Mouse (Mus musculus) CH12.LX (cell line): Measurements from ENCODE around the gene Igfbp2. TPM values are rescaled to one million over a fixed set of nuclear protein-coding genes. Genes with fewer than 3 reads are reported as not detected.

Experiments used
- DNase-seq: peaks from one replicate; pipeline ENCODE4 v3.0.0-alpha.2; 2013; ENCODE audit errors: extremely low read depth
- H3K27ac ChIP-seq: 2 replicates; pipeline ENCODE4 v1.5.1; 2012; ENCODE audit warnings: low read depth, mild to moderate bottlenecking, control low read depth, moderate library complexity; ENCODE audit not compliant: insufficient read depth
- H3K27me3 ChIP-seq: replicated peaks from 2 replicates; pipeline ENCODE3; 2012; ENCODE audit warnings: inconsistent platforms
- H3K36me3 ChIP-seq, 2 experiments: replicated peaks in 1 of 2; 2 replicates each; pipeline versions ENCODE3 to v1.6.1; 2012; ENCODE audit warnings: inconsistent platforms in 1 of 2, low read length in 1 of 2, mild to moderate bottlenecking in 1 of 2, mixed read lengths in 1 of 2, moderate library complexity in 1 of 2; ENCODE audit not compliant: control insufficient read depth in 1 of 2, insufficient read depth in 1 of 2
- H3K4me1 ChIP-seq, 2 experiments: 2 replicates each; pipeline ENCODE4 v1.6.1; 2012; ENCODE audit warnings: inconsistent platforms in 1 of 2, moderate library complexity in 1 of 2; ENCODE audit not compliant: insufficient read depth in 2 of 2, control insufficient read depth in 1 of 2
- H3K4me2 ChIP-seq: 2 replicates; pipeline ENCODE4 v1.6.1; 2012; ENCODE audit warnings: low read depth, mild to moderate bottlenecking, control low read depth; ENCODE audit not compliant: poor library complexity, insufficient read depth, severe bottlenecking
- H3K4me3 ChIP-seq, 3 experiments: fragments of 150-350 bp in 1 of 3; sonication (generic) in 1 of 3; replicated peaks in 1 of 3; 2 replicates each; pipeline versions ENCODE3 to v1.5.1; 2011 to 2012; ENCODE audit warnings: low read depth in 2 of 3, low read length in 2 of 3, mild to moderate bottlenecking in 2 of 3, moderate library complexity in 2 of 3, control low read depth in 1 of 3, improper control_type of control experiment in 1 of 3, inconsistent platforms in 1 of 3, mixed read lengths in 1 of 3; ENCODE audit not compliant: poor library complexity in 1 of 3
- H3K79me2 ChIP-seq: replicated peaks from 2 replicates; pipeline ENCODE4 v1.6.1; 2012; ENCODE audit warnings: mild to moderate bottlenecking, moderate library complexity; ENCODE audit not compliant: control insufficient read depth, poor library complexity, insufficient read depth, severe bottlenecking; ENCODE audit errors: extremely low read depth
- H3K9ac ChIP-seq: 2 replicates; pipeline ENCODE4 v1.6.1; 2012; ENCODE audit warnings: low read depth, mild to moderate bottlenecking, control low read depth, moderate library complexity; ENCODE audit not compliant: insufficient read depth
- H3K9me3 ChIP-seq: replicated peaks from 2 replicates; pipeline ENCODE3; 2012; ENCODE audit warnings: low read length, inconsistent platforms, mixed read lengths
- BHLHE40 ChIP-seq: IDR thresholded peaks from 2 replicates; pipeline ENCODE4 v1.6.1; 2011; ENCODE audit warnings: mild to moderate bottlenecking, low read depth, low read length, improper control_type of control experiment
- CHD1 ChIP-seq: IDR thresholded peaks from 2 replicates; pipeline ENCODE4 v1.6.1; 2012; ENCODE audit warnings: low read depth, low read length, improper control_type of control experiment, inconsistent platforms
- CTCF ChIP-seq, 2 experiments: IDR thresholded peaks in 1 of 2; conservative IDR thresholded peaks in 1 of 2; 2 replicates each; pipeline ENCODE4 v1.5.1; 2011 to 2012; ENCODE audit warnings: low read depth in 2 of 2, low read length in 2 of 2, improper control_type of control experiment in 1 of 2, inconsistent platforms in 1 of 2, mild to moderate bottlenecking in 1 of 2, moderate library complexity in 1 of 2
- E2F4 ChIP-seq: IDR thresholded peaks from 2 replicates; pipeline ENCODE4 v1.6.1; 2011; ENCODE audit warnings: low read depth, low read length, improper control_type of control experiment; ENCODE audit not compliant: insufficient replicate concordance
- ELF1 ChIP-seq: IDR thresholded peaks from 2 replicates; pipeline ENCODE4 v1.6.1; 2014; ENCODE audit warnings: low read depth, mild to moderate bottlenecking, inconsistent platforms, low read length, improper control_type of control experiment
- EP300 ChIP-seq: IDR thresholded peaks from 2 replicates; pipeline ENCODE4 v1.6.1; 2011; ENCODE audit warnings: low read length, improper control_type of control experiment
- GABPA ChIP-seq: IDR thresholded peaks from 2 replicates; pipeline ENCODE4 v1.6.1; 2012; ENCODE audit warnings: low read depth, low read length, improper control_type of control experiment, inconsistent platforms; ENCODE audit not compliant: insufficient replicate concordance
- IRF4 ChIP-seq: IDR thresholded peaks from 2 replicates; pipeline ENCODE4 v1.6.1; 2014; ENCODE audit warnings: low read depth, mild to moderate bottlenecking, inconsistent platforms, low read length, improper control_type of control experiment
- JUN ChIP-seq: IDR thresholded peaks from 2 replicates; pipeline ENCODE4 v1.6.1; 2011; ENCODE audit warnings: low read depth, mild to moderate bottlenecking, low read length, improper control_type of control experiment, moderate library complexity; ENCODE audit not compliant: insufficient read depth
- JUND ChIP-seq: conservative IDR thresholded peaks from 2 replicates; pipeline ENCODE4 v1.6.1; 2011; ENCODE audit warnings: low read depth, low read length, improper control_type of control experiment
- MAFK ChIP-seq: IDR thresholded peaks from 2 replicates; pipeline ENCODE4 v1.6.1; 2011; ENCODE audit warnings: low read length, improper control_type of control experiment; ENCODE audit not compliant: insufficient replicate concordance
- MAX ChIP-seq: IDR thresholded peaks from 2 replicates; pipeline ENCODE4 v1.6.1; 2011; ENCODE audit warnings: low read length, improper control_type of control experiment
- MAZ ChIP-seq: IDR thresholded peaks from 2 replicates; pipeline ENCODE4 v1.6.1; 2012; ENCODE audit warnings: low read depth, mild to moderate bottlenecking, inconsistent platforms, low read length, improper control_type of control experiment, moderate library complexity
- MEF2A ChIP-seq: IDR thresholded peaks from 2 replicates; pipeline ENCODE4 v1.6.1; 2014; ENCODE audit warnings: low read depth, mild to moderate bottlenecking, inconsistent platforms, low read length, improper control_type of control experiment, borderline replicate concordance
- MXI1 ChIP-seq: IDR thresholded peaks from 2 replicates; pipeline ENCODE4 v1.6.1; 2011; ENCODE audit warnings: mild to moderate bottlenecking, low read depth, low read length, improper control_type of control experiment
- MYC ChIP-seq: IDR thresholded peaks from 2 replicates; pipeline ENCODE4 v1.6.1; 2011; ENCODE audit warnings: low read depth, mild to moderate bottlenecking, improper control_type of control experiment, low read length
- NELFE ChIP-seq: IDR thresholded peaks from 2 replicates; pipeline ENCODE4 v1.6.1; 2011; ENCODE audit warnings: low read depth, low read length, improper control_type of control experiment
- NRF1 ChIP-seq: IDR thresholded peaks from 2 replicates; pipeline ENCODE4 v1.6.1; 2014; ENCODE audit warnings: low read depth, mild to moderate bottlenecking, inconsistent platforms, low read length, improper control_type of control experiment, moderate library complexity
- POLR2A ChIP-seq: IDR thresholded peaks from 2 replicates; pipeline ENCODE4 v1.6.1; 2011; ENCODE audit warnings: low read depth, mild to moderate bottlenecking, improper control_type of control experiment, low read length
- RAD21 ChIP-seq: IDR thresholded peaks from 2 replicates; pipeline ENCODE4 v1.6.1; 2011; ENCODE audit warnings: low read depth, mild to moderate bottlenecking, low read length, improper control_type of control experiment, moderate library complexity
- RCOR1 ChIP-seq: conservative IDR thresholded peaks from 2 replicates; pipeline ENCODE4 v1.6.1; 2012; ENCODE audit warnings: low read depth, mild to moderate bottlenecking, inconsistent platforms, low read length, improper control_type of control experiment
- SIN3A ChIP-seq: IDR thresholded peaks from 2 replicates; pipeline ENCODE4 v1.6.1; 2012; ENCODE audit warnings: low read length, improper control_type of control experiment, inconsistent platforms
- TBP ChIP-seq: conservative IDR thresholded peaks from 2 replicates; pipeline ENCODE4 v1.6.1; 2011; ENCODE audit warnings: low read depth, low read length, improper control_type of control experiment
- UBTF ChIP-seq: IDR thresholded peaks from 2 replicates; pipeline ENCODE4 v1.6.1; 2012; ENCODE audit warnings: low read depth, mild to moderate bottlenecking, inconsistent platforms, low read length, improper control_type of control experiment, moderate library complexity
- USF2 ChIP-seq: conservative IDR thresholded peaks from 2 replicates; pipeline ENCODE4 v1.6.1; 2011; ENCODE audit warnings: low read depth, low read length, improper control_type of control experiment
- ZKSCAN1 ChIP-seq: IDR thresholded peaks from 2 replicates; pipeline ENCODE4 v1.6.1; 2012; ENCODE audit warnings: low read depth, inconsistent platforms, low read length, improper control_type of control experiment, borderline replicate concordance
- ZMIZ1 ChIP-seq: IDR thresholded peaks from 2 replicates; pipeline ENCODE4 v1.6.1; 2012; ENCODE audit warnings: low read depth, mild to moderate bottlenecking, inconsistent platforms, low read length, improper control_type of control experiment
- dilution Hi-C: fragments of 300-500 bp; cut with MboI; formaldehyde crosslinking; loops from 2 replicates; pipeline ENCODE4 v1.14.3; 2020; ENCODE audit warnings: low sequenced_read_pairs; ENCODE audit not compliant: extremely low pct_unique_long_range_greater_than_20kb, extremely low pct_ligation_motif_present
- in situ Hi-C: fragments of 300-500 bp; cut with MboI; formaldehyde crosslinking; loops from 3 replicates; pipeline ENCODE4 v1.14.3; 2019; ENCODE audit warnings: low sequenced_read_pairs, low pct_ligation_motif_present, low pct_unique_long_range_greater_than_20kb, mixed read lengths
- polyA plus RNA-seq: library from polyadenylated mRNA; unstranded; fragments of >175 nt; gene quantifications from 2 replicates; pipeline ENCODE4 v1.2.1, GENCODE M21; 2012; ENCODE audit warnings: low read depth; ENCODE audit not compliant: insufficient read length
- total RNA-seq, 2 experiments: library from RNA; depleted of rRNA; stranded (reverse); fragments of 300-350 nt in 1 of 2; fragments of >200 nt in 1 of 2; gene quantifications; 2 replicates each; pipeline ENCODE4 v1.2.3; 2012 to 2014

Gene Igfbp2
- total and polyA plus RNA-seq, 3 experiments: 294 to 662 (median 350) TPM

- H3K4me2 ChIP-seq: peak overlapping the region; percentile 92
- peak overlapping the region; percentile 92 for H3K9ac ChIP-seq
- H3K27me3 ChIP-seq: peaks cover 9% of the 10 kb centered on the region
- H3K27ac ChIP-seq: peak overlapping the region; percentile 81; the same call in 1 of the 2 replicates
- peak overlapping the region; percentile 75 to 98 (median 77) for H3K4me3 ChIP-seq
- H3K9me3 ChIP-seq: peaks cover 5% of the 10 kb centered on the region
- no peak for DNase-seq
- peaks cover 33% of the 10 kb centered on the region for H3K79me2 ChIP-seq
- dilution Hi-C loops: no loop called here
- in situ Hi-C loops: loop anchor here (25.0 kb wide), 1 partner anchor 390 kb away; no protein-coding TSS in a partner anchor
- TF ChIP-seq NELFE: no peak
- no peak for TF ChIP-seq ZKSCAN1
- TF ChIP-seq MAZ: no peak
- no peak for TF ChIP-seq MYC
- TF ChIP-seq CHD1: no peak
- TF ChIP-seq MEF2A: no peak
- TF ChIP-seq ELF1: no peak
- TF ChIP-seq E2F4: no peak
- TF ChIP-seq MXI1: no peak
- TF ChIP-seq ZMIZ1: no peak
- no peak for TF ChIP-seq USF2
- no peak for TF ChIP-seq TBP
- no peak for TF ChIP-seq RCOR1
- no peak for TF ChIP-seq JUND
- no peak for TF ChIP-seq SIN3A
- no peak for TF ChIP-seq CTCF (conservative IDR thresholded peaks at IDR 0.05 in 1 of 2, IDR thresholded peaks at IDR 0.05 in 1 of 2; ENCODE audit: low read depth in 2 of 2, low read length in 2 of 2)
- no peak for TF ChIP-seq EP300
- H3K4me1 ChIP-seq: peaks cover 16 to 60% of the 10 kb centered on the region in 2 experiments
- peaks cover 5 to 9% of the 10 kb centered on the region in 2 experiments for H3K36me3 ChIP-seq
Observed at GRCm38 (mm10) chr1:72826931-72827330, 2.6 kb downstream of the Igfbp2 start.

GRCm38 (mm10) chr1:72827411-72828315 lies 3.4 kb downstream of the Igfbp2 start:
- Histone ChIP-seq H3K79me2 (peaks cover 33% of the 10 kb centered on the region), H3K27me3 (peaks cover 3% of the 10 kb centered on the region), H3K9me3 (peaks cover 5% of the 10 kb centered on the region), H3K36me3 (peaks cover 11 to 16% of the 10 kb centered on the region in 2 experiments), H3K9ac (peak overlapping the region; percentile 92), H3K4me2 (peak overlapping the region; percentile 92), H3K27ac (peak overlapping the region; percentile 97), H3K4me3 (peak overlapping the region; percentile 75 to 98 (median 77)), H3K4me1 (peaks cover 13 to 59% of the 10 kb centered on the region in 2 experiments)
- peak; percentile 84 for DNase-seq
- in situ Hi-C loops: loop anchor here (25.0 kb wide), 1 partner anchor 390 kb away; no protein-coding TSS in a partner anchor
- dilution Hi-C loops: no loop called here
- peak; percentile 48; the same call in 1 of the 2 replicates for TF ChIP-seq EP300
- TF ChIP-seq RCOR1: no peak
- TF ChIP-seq MAZ: no peak
- TF ChIP-seq USF2: no peak
- TF ChIP-seq SIN3A: peak; percentile 38; the same call in 1 of the 2 replicates
- no peak for TF ChIP-seq NRF1
- no peak for TF ChIP-seq CTCF (conservative IDR thresholded peaks at IDR 0.05 in 1 of 2, IDR thresholded peaks at IDR 0.05 in 1 of 2; ENCODE audit: low read depth in 2 of 2, low read length in 2 of 2)
- TF ChIP-seq E2F4: no peak
- TF ChIP-seq UBTF: no peak
- no peak for TF ChIP-seq MAFK
- peak; percentile 72 for TF ChIP-seq POLR2A
- TF ChIP-seq MEF2A: 0 out of 2 replicates have a peak, but pooled peaks have one; percentile 59
- no peak for TF ChIP-seq GABPA
- TF ChIP-seq TBP: peak; percentile 91
- TF ChIP-seq JUN: no peak
- no peak for TF ChIP-seq ZKSCAN1
- TF ChIP-seq IRF4: peak; percentile 42; the same call in 1 of the 2 replicates
- TF ChIP-seq BHLHE40: peak; percentile 38
- no peak for TF ChIP-seq RAD21
- no peak for TF ChIP-seq MAX
- peak; percentile 28; the same call in 1 of the 2 replicates for TF ChIP-seq ZMIZ1
